14 mouse cellular contexts compared by ENCODE assay signal in the genomic region with DNA sequence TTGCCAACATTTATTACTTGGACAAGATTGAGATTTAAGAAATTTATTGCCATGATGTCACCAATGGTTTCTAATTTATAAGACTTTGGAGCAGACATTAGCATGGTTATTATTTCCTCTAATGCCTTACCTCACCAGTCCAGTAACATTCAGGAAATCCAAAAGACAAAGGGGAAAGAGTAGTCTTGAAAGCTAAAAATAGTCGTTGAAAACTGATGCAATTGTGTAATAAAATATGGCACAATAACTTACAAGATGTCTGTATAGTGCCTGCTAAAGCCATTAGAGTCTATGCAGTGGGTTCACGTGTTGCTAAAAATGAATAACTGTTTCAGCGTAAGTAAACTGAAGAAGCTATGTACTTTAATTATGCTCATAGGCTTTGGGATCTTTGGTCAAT.
"Had no signal": no experiment of that assay in that cellular context is flagged by ENCODE, and none has a peak within 500 bp of the region (broad histone marks: within the 10 kb centered on the region; RNA-seq: fewer than 3 reads in every experiment).

No protein-coding gene starts in this region.

- ATAC-seq: midbrain, embryonic 13.5 days; midbrain, embryonic 15.5 days had no signal

- DNase-seq: lung, adult 18-20 months; lung, embryonic 14.5 days; lung, postnatal 10 days; lung, postnatal 4 days; retina, postnatal 1 day; right cerebral cortex, adult 18-20 months; right cerebral cortex, postnatal 25 days; right cerebral cortex, postnatal 4 days; spleen, adult 18-20 months; thymus, adult 18-20 months; thymus, postnatal 25 days; thymus, postnatal 4 days had no signal
